Mouse (Mus musculus) thymus, postnatal 0 days (tissue): ENCODE measurements around the gene Bok. TPM values are rescaled to one million over a fixed set of nuclear protein-coding genes. Genes with fewer than 3 reads are reported as not detected.

ENCODE experiments used
- DNase-seq: peaks from one replicate; pipeline ENCODE4 v3.0.0-alpha.2; 2015; ENCODE audit warnings: low spot score
- polyA plus RNA-seq: library from polyadenylated mRNA; unstranded; fragments of >200 nt; fragmentation: Nextera tagmentation; extraction: Ambion mirVana; gene quantifications from 2 replicates; pipeline ENCODE4 v1.2.1, GENCODE M21; 2015

Gene Bok
- polyA plus RNA-seq, 1 experiment from 2014 or later, result 32.3 TPM

- no peak for DNase-seq
These were observed 56.5 kb downstream of the Bok start for GRCm38 (mm10) chr1:93741987-93742386.

- peak; percentile 8 for DNase-seq
These were observed 57.5 kb downstream of the Bok start for GRCm38 (mm10) chr1:93742910-93743309.

Other genes with a start within 250 kb of the Bok start
- gene Hdlbp, start 206.8 kb upstream of the Bok start, polyA plus RNA-seq, result 87.6 and 87.8 TPM in 2 replicates
- 0.68 and 0.86 TPM in 2 replicates for gene Farp2, start 173.6 kb upstream of the Bok start, polyA plus RNA-seq
- 79.1 and 82.9 TPM in 2 replicates for gene Stk25, start 27.0 kb upstream of the Bok start, polyA plus RNA-seq
- 72.8 and 76.0 TPM in 2 replicates for gene Atg4b, start 65.8 kb downstream of the Bok start, polyA plus RNA-seq
- gene Thap4, start 69.2 kb downstream of the Bok start, polyA plus RNA-seq, result 30.6 and 31.6 TPM in 2 replicates
- 313 and 314 TPM in 2 replicates for gene Dtymk, start 116.3 kb downstream of the Bok start, polyA plus RNA-seq
- 14.2 and 15.0 TPM in 2 replicates for gene Ing5, start 118.3 kb downstream of the Bok start, polyA plus RNA-seq
- gene D2hgdh, start 139.2 kb downstream of the Bok start, polyA plus RNA-seq, result 7.6 and 8.4 TPM in 2 replicates
- gene Gal3st2, start 175.6 kb downstream of the Bok start, polyA plus RNA-seq, result 0.46 and 0.57 TPM in 2 replicates
- gene Gal3st2b, start 232.7 kb downstream of the Bok start, polyA plus RNA-seq, result 0.20 and 0.24 TPM in 2 replicates